Mouse (Mus musculus) liver, postnatal 0 days (tissue): Measurements from ENCODE around the gene Il12b.

ENCODE experiments used
- CTCF ChIP-seq: sonication (generic); IDR thresholded peaks from 2 replicates; pipeline ENCODE4 v1.5.1; 2016; ENCODE audit warnings: antibody characterized with exemption, low read depth
- EP300 ChIP-seq: IDR thresholded peaks from 2 replicates; pipeline ENCODE4 v1.6.1; 2016; ENCODE audit warnings: antibody characterized with exemption, low read depth, mild to moderate bottlenecking

DNA sequence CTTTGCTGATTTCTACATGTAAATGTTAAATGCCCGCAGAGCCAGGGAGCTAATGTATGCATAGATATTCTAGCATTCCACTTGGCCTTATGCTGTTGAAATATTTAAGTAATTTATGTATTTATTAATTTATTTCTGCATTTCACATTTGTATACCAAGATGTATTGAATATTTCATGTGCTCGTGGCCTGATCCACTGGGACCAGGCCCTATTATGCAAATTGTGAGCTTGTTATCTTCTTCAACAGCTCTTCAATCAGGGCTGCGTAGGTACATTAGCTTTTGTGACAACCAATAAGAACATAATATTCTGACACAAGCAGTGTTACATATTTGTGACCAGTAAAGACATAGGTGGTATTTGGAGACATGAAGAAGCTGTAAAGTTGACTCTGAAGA is 13.5 kb downstream of the Il12b start:
- no peak for TF ChIP-seq CTCF
- no peak for TF ChIP-seq EP300
